Mouse (Mus musculus) CH12.LX (cell line): ENCODE data around the gene Trappc12. TPM values are rescaled to one million over a fixed set of nuclear protein-coding genes. Genes with fewer than 3 reads are reported as not detected.

ENCODE experiments used
- DNase-seq: peaks from one replicate; pipeline ENCODE4 v3.0.0-alpha.2; 2013; ENCODE audit errors: extremely low read depth
- H3K27ac ChIP-seq: 2 replicates; pipeline ENCODE4 v1.5.1; 2012; ENCODE audit warnings: low read depth, mild to moderate bottlenecking, control low read depth, moderate library complexity; ENCODE audit not compliant: insufficient read depth
- H3K27me3 ChIP-seq: replicated peaks from 2 replicates; pipeline ENCODE3; 2012; ENCODE audit warnings: inconsistent platforms
- H3K36me3 ChIP-seq, 2 experiments: replicated peaks in 1 of 2; 2 replicates each; pipeline versions ENCODE3 to v1.6.1; 2012; ENCODE audit warnings: inconsistent platforms in 1 of 2, low read length in 1 of 2, mild to moderate bottlenecking in 1 of 2, mixed read lengths in 1 of 2, moderate library complexity in 1 of 2; ENCODE audit not compliant: control insufficient read depth in 1 of 2, insufficient read depth in 1 of 2
- H3K4me1 ChIP-seq, 2 experiments: 2 replicates each; pipeline ENCODE4 v1.6.1; 2012; ENCODE audit warnings: inconsistent platforms in 1 of 2, moderate library complexity in 1 of 2; ENCODE audit not compliant: insufficient read depth in 2 of 2, control insufficient read depth in 1 of 2
- H3K4me2 ChIP-seq: 2 replicates; pipeline ENCODE4 v1.6.1; 2012; ENCODE audit warnings: low read depth, mild to moderate bottlenecking, control low read depth; ENCODE audit not compliant: poor library complexity, insufficient read depth, severe bottlenecking
- H3K4me3 ChIP-seq, 3 experiments: fragments of 150-350 bp in 1 of 3; sonication (generic) in 1 of 3; replicated peaks in 1 of 3; 2 replicates each; pipeline versions ENCODE3 to v1.5.1; 2011 to 2012; ENCODE audit warnings: low read depth in 2 of 3, low read length in 2 of 3, mild to moderate bottlenecking in 2 of 3, moderate library complexity in 2 of 3, control low read depth in 1 of 3, improper control_type of control experiment in 1 of 3, inconsistent platforms in 1 of 3, mixed read lengths in 1 of 3; ENCODE audit not compliant: poor library complexity in 1 of 3
- H3K79me2 ChIP-seq: replicated peaks from 2 replicates; pipeline ENCODE4 v1.6.1; 2012; ENCODE audit warnings: mild to moderate bottlenecking, moderate library complexity; ENCODE audit not compliant: control insufficient read depth, poor library complexity, insufficient read depth, severe bottlenecking; ENCODE audit errors: extremely low read depth
- H3K9ac ChIP-seq: 2 replicates; pipeline ENCODE4 v1.6.1; 2012; ENCODE audit warnings: low read depth, mild to moderate bottlenecking, control low read depth, moderate library complexity; ENCODE audit not compliant: insufficient read depth
- H3K9me3 ChIP-seq: replicated peaks from 2 replicates; pipeline ENCODE3; 2012; ENCODE audit warnings: low read length, inconsistent platforms, mixed read lengths
- BHLHE40 ChIP-seq: IDR thresholded peaks from 2 replicates; pipeline ENCODE4 v1.6.1; 2011; ENCODE audit warnings: mild to moderate bottlenecking, low read depth, low read length, improper control_type of control experiment
- CHD2 ChIP-seq: IDR thresholded peaks from 2 replicates; pipeline ENCODE4 v1.6.1; 2011; ENCODE audit warnings: low read length, improper control_type of control experiment
- CTCF ChIP-seq, 2 experiments: IDR thresholded peaks in 1 of 2; conservative IDR thresholded peaks in 1 of 2; 2 replicates each; pipeline ENCODE4 v1.5.1; 2011 to 2012; ENCODE audit warnings: low read depth in 2 of 2, low read length in 2 of 2, improper control_type of control experiment in 1 of 2, inconsistent platforms in 1 of 2, mild to moderate bottlenecking in 1 of 2, moderate library complexity in 1 of 2
- E2F4 ChIP-seq: IDR thresholded peaks from 2 replicates; pipeline ENCODE4 v1.6.1; 2011; ENCODE audit warnings: low read depth, low read length, improper control_type of control experiment; ENCODE audit not compliant: insufficient replicate concordance
- ELF1 ChIP-seq: IDR thresholded peaks from 2 replicates; pipeline ENCODE4 v1.6.1; 2014; ENCODE audit warnings: low read depth, mild to moderate bottlenecking, inconsistent platforms, low read length, improper control_type of control experiment
- EP300 ChIP-seq: IDR thresholded peaks from 2 replicates; pipeline ENCODE4 v1.6.1; 2011; ENCODE audit warnings: low read length, improper control_type of control experiment
- ETS1 ChIP-seq: conservative IDR thresholded peaks from 2 replicates; pipeline ENCODE4 v1.6.1; 2012; ENCODE audit warnings: low read depth, mild to moderate bottlenecking, inconsistent platforms, low read length, improper control_type of control experiment, moderate library complexity
- IRF4 ChIP-seq: IDR thresholded peaks from 2 replicates; pipeline ENCODE4 v1.6.1; 2014; ENCODE audit warnings: low read depth, mild to moderate bottlenecking, inconsistent platforms, low read length, improper control_type of control experiment
- JUN ChIP-seq: IDR thresholded peaks from 2 replicates; pipeline ENCODE4 v1.6.1; 2011; ENCODE audit warnings: low read depth, mild to moderate bottlenecking, low read length, improper control_type of control experiment, moderate library complexity; ENCODE audit not compliant: insufficient read depth
- JUND ChIP-seq: conservative IDR thresholded peaks from 2 replicates; pipeline ENCODE4 v1.6.1; 2011; ENCODE audit warnings: low read depth, low read length, improper control_type of control experiment
- KAT2A ChIP-seq: IDR thresholded peaks from 2 replicates; pipeline ENCODE4 v1.6.1; 2012; ENCODE audit warnings: low read length, improper control_type of control experiment, inconsistent platforms; ENCODE audit not compliant: insufficient replicate concordance
- MAZ ChIP-seq: IDR thresholded peaks from 2 replicates; pipeline ENCODE4 v1.6.1; 2012; ENCODE audit warnings: low read depth, mild to moderate bottlenecking, inconsistent platforms, low read length, improper control_type of control experiment, moderate library complexity
- MEF2A ChIP-seq: IDR thresholded peaks from 2 replicates; pipeline ENCODE4 v1.6.1; 2014; ENCODE audit warnings: low read depth, mild to moderate bottlenecking, inconsistent platforms, low read length, improper control_type of control experiment, borderline replicate concordance
- MXI1 ChIP-seq: IDR thresholded peaks from 2 replicates; pipeline ENCODE4 v1.6.1; 2011; ENCODE audit warnings: mild to moderate bottlenecking, low read depth, low read length, improper control_type of control experiment
- PAX5 ChIP-seq: IDR thresholded peaks from 2 replicates; pipeline ENCODE4 v1.6.1; 2012; ENCODE audit warnings: low read length, inconsistent platforms, mixed read lengths
- POLR2A ChIP-seq: IDR thresholded peaks from 2 replicates; pipeline ENCODE4 v1.6.1; 2011; ENCODE audit warnings: low read depth, mild to moderate bottlenecking, improper control_type of control experiment, low read length
- POLR2AphosphoS2 ChIP-seq: IDR thresholded peaks from 2 replicates; pipeline ENCODE4 v1.6.1; 2011; ENCODE audit warnings: low read depth, low read length, improper control_type of control experiment
- RAD21 ChIP-seq: IDR thresholded peaks from 2 replicates; pipeline ENCODE4 v1.6.1; 2011; ENCODE audit warnings: low read depth, mild to moderate bottlenecking, low read length, improper control_type of control experiment, moderate library complexity
- RCOR1 ChIP-seq: conservative IDR thresholded peaks from 2 replicates; pipeline ENCODE4 v1.6.1; 2012; ENCODE audit warnings: low read depth, mild to moderate bottlenecking, inconsistent platforms, low read length, improper control_type of control experiment
- SIN3A ChIP-seq: IDR thresholded peaks from 2 replicates; pipeline ENCODE4 v1.6.1; 2012; ENCODE audit warnings: low read length, improper control_type of control experiment, inconsistent platforms
- USF2 ChIP-seq: conservative IDR thresholded peaks from 2 replicates; pipeline ENCODE4 v1.6.1; 2011; ENCODE audit warnings: low read depth, low read length, improper control_type of control experiment
- ZNF384 ChIP-seq: IDR thresholded peaks from 2 replicates; pipeline ENCODE4 v1.6.1; 2012; ENCODE audit warnings: low read depth, low read length, improper control_type of control experiment, inconsistent platforms
- dilution Hi-C: fragments of 300-500 bp; cut with MboI; formaldehyde crosslinking; loops from 2 replicates; pipeline ENCODE4 v1.14.3; 2020; ENCODE audit warnings: low sequenced_read_pairs; ENCODE audit not compliant: extremely low pct_unique_long_range_greater_than_20kb, extremely low pct_ligation_motif_present
- in situ Hi-C: fragments of 300-500 bp; cut with MboI; formaldehyde crosslinking; loops from 3 replicates; pipeline ENCODE4 v1.14.3; 2019; ENCODE audit warnings: low sequenced_read_pairs, low pct_ligation_motif_present, low pct_unique_long_range_greater_than_20kb, mixed read lengths
- polyA plus RNA-seq: library from polyadenylated mRNA; unstranded; fragments of >175 nt; gene quantifications from 2 replicates; pipeline ENCODE4 v1.2.1, GENCODE M21; 2012; ENCODE audit warnings: low read depth; ENCODE audit not compliant: insufficient read length
- total RNA-seq, 2 experiments: library from RNA; depleted of rRNA; stranded (reverse); fragments of 300-350 nt in 1 of 2; fragments of >200 nt in 1 of 2; gene quantifications; 2 replicates each; pipeline ENCODE4 v1.2.3; 2012 to 2014

Gene Trappc12
- total and polyA plus RNA-seq, 3 experiments = 26.7 to 33.9 (median 28.9) TPM

- Histone ChIP-seq H3K4me1 (peaks cover 0 to 14% of the 10 kb centered on the region in 2 experiments; a peak in 2 of 4 replicates), H3K4me3 (no peak overlapping the region), H3K27me3 (no peaks in the 10 kb centered on the region), H3K4me2 (no peak overlapping the region)
- dilution Hi-C loops (no loop called here), in situ Hi-C loops (no loop called here)
- TF ChIP-seq ELF1 (no peak), MEF2A (no peak), RAD21 (no peak), KAT2A (no peak), ZNF384 (no peak), IRF4 (no peak), POLR2AphosphoS2 (no peak), USF2 (no peak), E2F4 (no peak), BHLHE40 (no peak), SIN3A (no peak), PAX5 (no peak), JUND (no peak), CHD2 (no peak), MAZ (no peak)
- TF ChIP-seq, all 38 proteins: peak for 0
- no peak for DNase-seq
- Histone ChIP-seq H3K79me2 (no peaks in the 10 kb centered on the region), H3K27ac (no peak overlapping the region), H3K9ac (no peak overlapping the region), H3K9me3 (peaks cover 6% of the 10 kb centered on the region), H3K36me3 (peaks cover 44 to 81% of the 10 kb centered on the region in 2 experiments)
These were observed 17.6 kb downstream of the Trappc12 start for GRCm38 (mm10) chr12:28732631-28733030.

GRCm38 (mm10) chr12:28727061-28727460 is 23.2 kb downstream of the Trappc12 start:
- Histone ChIP-seq H3K4me3 (no peak overlapping the region), H3K4me2 (peak overlapping the region; percentile 14; the same call in 1 of the 2 replicates), H3K79me2 (no peaks in the 10 kb centered on the region), H3K27me3 (no peaks in the 10 kb centered on the region), H3K4me1 (peaks cover 21 to 56% of the 10 kb centered on the region in 2 experiments), H3K27ac (peak overlapping the region; percentile 7; the same call in 1 of the 2 replicates), H3K9me3 (no peaks in the 10 kb centered on the region), H3K36me3 (peaks cover 29 to 69% of the 10 kb centered on the region in 2 experiments), H3K9ac (no peak overlapping the region)
- dilution Hi-C loops = no loop called here
- no peak for TF ChIP-seq CTCF (conservative IDR thresholded peaks at IDR 0.05 in 1 of 2, IDR thresholded peaks at IDR 0.05 in 1 of 2; ENCODE audit: low read depth in 2 of 2, low read length in 2 of 2)
- TF ChIP-seq IRF4 = 0 out of 2 replicates have a peak, but pooled peaks have one; percentile 31
- TF ChIP-seq BHLHE40 = 0 out of 2 replicates have a peak, but pooled peaks have one; percentile 5
- TF ChIP-seq ELF1 = peak; percentile 41; the same call in 1 of the 2 replicates
- TF ChIP-seq RCOR1 = no peak
- TF ChIP-seq JUN = peak; percentile 38; the same call in 1 of the 2 replicates
- peak; percentile 58 for TF ChIP-seq EP300
- peak; percentile 34; the same call in 1 of the 2 replicates for TF ChIP-seq ETS1
- no peak for TF ChIP-seq ZNF384
- TF ChIP-seq SIN3A = 0 out of 2 replicates have a peak, but pooled peaks have one; percentile 3
- TF ChIP-seq POLR2A = 0 out of 2 replicates have a peak, but pooled peaks have one; percentile 25
- no peak for TF ChIP-seq MXI1
- peak; percentile 65 for DNase-seq
- in situ Hi-C loops = no loop called here
